22 mouse cellular contexts compared by ENCODE assay signal in genomic region chr9:120281147-120281546, GRCm38 (mm10). TPM values are rescaled to one million over a fixed set of nuclear protein-coding genes. Genes with fewer than 3 reads are reported as not detected.
DNase-seq lines count a peak whose midpoint lies in the region; ATAC-seq and TF ChIP-seq lines count a peak whose summit lies in the region.
"Had no signal": no experiment of that assay in that cellular context is flagged by ENCODE, and none has a peak within 500 bp of the region (broad histone marks: within the 10 kb centered on the region; RNA-seq: fewer than 3 reads in every experiment).

No protein-coding gene starts in this region.

- no peak overlapping the region for H3K4me2 ChIP-seq in midbrain, postnatal 0 days (ENCODE audit: low read depth, low read length, poor library complexity, severe bottlenecking)
- H3K4me2 ChIP-seq: hindbrain, embryonic 13.5 days; limb, embryonic 15.5 days; neural tube, embryonic 12.5 days had no signal

- DNase-seq in layer of hippocampus, adult 18-20 months (ENCODE audit: low spot score in 2 of 2) = peak; percentile 20 to 62
- DNase-seq in layer of hippocampus, postnatal 10 days (ENCODE audit: low spot score in 2 of 2) = no peak
- DNase-seq in frontal cortex, postnatal 10 days (ENCODE audit: low spot score in 2 of 2) = peak; percentile 28 to 44
- DNase-seq in left cerebral cortex, adult 8-10 months (ENCODE audit: low spot score in 2 of 2) = peak; percentile 25 to 71
- DNase-seq in right cerebral cortex, postnatal 36 days (ENCODE audit: low spot score in 2 of 2) = peak; percentile 58 to 85
- no peak for DNase-seq in midbrain, postnatal 0 days (ENCODE audit: low spot score)
- no peak for DNase-seq in cerebellum, postnatal 36 days
- no peak for DNase-seq in urinary bladder, adult 18-20 months (ENCODE audit: low spot score in 2 of 2)
- DNase-seq: adrenal gland, adult 8-10 months; cerebellum, adult 11-12 months; gastrocnemius, postnatal 36 days; heart, postnatal 14 days; liver, postnatal 0 days; lung, postnatal 14 days; spleen, adult 18-20 months; thymus, postnatal 14 days had no signal

- no peaks in the 10 kb centered on the region for H3K9me3 ChIP-seq in midbrain, postnatal 0 days (ENCODE audit: low read length)
- H3K9me3 ChIP-seq: heart, embryonic 10.5 days; limb, embryonic 15.5 days; neural tube, embryonic 12.5 days had no signal

- H3K4me3 ChIP-seq in midbrain, postnatal 0 days (ENCODE audit: low read depth, low read length) = no peak overlapping the region
- H3K4me3 ChIP-seq: heart, embryonic 10.5 days; hindbrain, embryonic 13.5 days; limb, embryonic 15.5 days; neural tube, embryonic 12.5 days had no signal

- no peak overlapping the region for H3K27ac ChIP-seq in midbrain, postnatal 0 days (ENCODE audit: low read depth, low read length)
- H3K27ac ChIP-seq: heart, embryonic 10.5 days; hindbrain, embryonic 13.5 days; limb, embryonic 15.5 days; neural tube, embryonic 12.5 days had no signal

- ATAC-seq in midbrain, postnatal 0 days (ENCODE audit: low FRiP score) = no peak
- ATAC-seq: forebrain, embryonic 16.5 days; liver, postnatal 0 days had no signal

- H3K27me3 ChIP-seq in midbrain, postnatal 0 days (ENCODE audit: insufficient read depth, low read length) = no peaks in the 10 kb centered on the region
- H3K27me3 ChIP-seq: hindbrain, embryonic 13.5 days; limb, embryonic 15.5 days; neural tube, embryonic 12.5 days had no signal

- WGBS in midbrain, postnatal 0 days = 90% methylated on average over 12 of the region's 12 CpGs

- H3K9ac ChIP-seq in midbrain, postnatal 0 days (replicated peaks; ENCODE audit: low read length, poor library complexity, severe bottlenecking) = no peak overlapping the region
- H3K9ac ChIP-seq: hindbrain, embryonic 13.5 days; limb, embryonic 15.5 days; liver, postnatal 0 days; neural tube, embryonic 12.5 days had no signal

- no peak for TF ChIP-seq CTCF in midbrain, postnatal 0 days (IDR thresholded peaks at IDR 0.05)

- no peaks in the 10 kb centered on the region for H3K4me1 ChIP-seq in midbrain, postnatal 0 days (ENCODE audit: insufficient read depth, low read length)
- H3K4me1 ChIP-seq: heart, embryonic 10.5 days; hindbrain, embryonic 13.5 days; limb, embryonic 15.5 days; neural tube, embryonic 12.5 days had no signal

- no peaks in the 10 kb centered on the region for H3K36me3 ChIP-seq in midbrain, postnatal 0 days (ENCODE audit: insufficient read depth, low read length)
- H3K36me3 ChIP-seq: heart, embryonic 10.5 days; hindbrain, embryonic 13.5 days; limb, embryonic 15.5 days; neural tube, embryonic 12.5 days had no signal

RNA-seq across cellular contexts. Expression of gene Myrip, which starts 20.2 kb away (rescaled TPM):
- total RNA-seq in layer of hippocampus, adult 18-20 months (2021) = 10 to 100 TPM; 55.9 to 64.3 TPM
- total RNA-seq in layer of hippocampus, postnatal 10 days (2021) = 10 to 100 TPM; 42.8 to 45.5 TPM
- 10 to 100 TPM; 63.9 to 73.0 (median 68.2) TPM for total RNA-seq in left cerebral cortex, adult 8-10 months (2022)
- 19.6 and 25.6 TPM in 2 replicates for total RNA-seq in midbrain, postnatal 0 days (2014; rRNA removed)
- polyA plus RNA-seq in midbrain, postnatal 0 days (2015; fragmentation: Nextera tagmentation; extraction: Ambion mirVana) = 6.8 and 7.0 TPM in 2 replicates
- total RNA-seq: megakaryocyte-erythroid progenitor cell, adult 5-6 weeks had no signal

Comparison
In these comparisons a context has a peak if more than half of its experiments do, and no peak if none do; other contexts are left out.
1. DNase-seq: peak in layer of hippocampus, adult 18-20 months (2 of 2), frontal cortex, postnatal 10 days (2 of 2), left cerebral cortex, adult 8-10 months (2 of 2) and right cerebral cortex, postnatal 36 days (2 of 2); none in layer of hippocampus, postnatal 10 days (0 of 2), midbrain, postnatal 0 days (single experiment), cerebellum, postnatal 36 days (0 of 2) and urinary bladder, adult 18-20 months (0 of 2).